Mouse (Mus musculus): Measurements from ENCODE around the gene Anks1. TPM values are rescaled to one million over a fixed set of nuclear protein-coding genes. Genes with fewer than 3 reads are reported as not detected.
"Not testable (repeated sequence)": the region's sequence is repeated elsewhere in the genome, so short reads cannot be mapped to it uniquely, and the experiment has no call there.

Anks1 gene
- polyA plus RNA-seq, 1 experiment = 28.9 TPM

DNA sequence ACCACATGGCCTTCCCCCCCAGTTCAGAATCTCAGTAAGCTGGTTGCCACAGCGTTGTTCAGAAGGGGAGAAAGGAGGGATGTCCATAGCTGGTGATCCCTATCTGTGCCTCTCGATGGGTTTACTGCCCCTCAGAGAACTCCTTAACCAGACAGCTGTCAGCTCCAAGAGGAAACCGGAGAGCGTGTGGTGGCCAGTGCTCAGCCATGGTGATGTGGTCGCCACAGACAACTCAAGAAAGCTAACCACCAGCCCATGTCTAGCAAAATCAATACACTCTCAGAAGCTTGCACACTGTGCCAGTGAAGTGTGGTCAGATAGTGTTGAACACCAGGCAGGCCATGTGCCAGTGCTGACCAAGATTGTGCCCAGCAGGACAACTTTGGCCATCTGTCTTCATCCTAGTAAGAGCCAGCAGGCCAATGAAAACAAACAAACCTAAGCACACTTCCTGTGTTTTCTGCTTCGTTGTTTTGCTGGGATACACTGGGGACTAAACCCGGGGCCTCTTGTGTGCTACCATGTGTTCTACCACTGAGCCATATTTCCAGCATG lies 73.7 kb downstream of the Anks1 start:
- no peak for TF ChIP-seq CTCF (IDR thresholded peaks at IDR 0.05; ENCODE audit: control insufficient read depth, insufficient read depth, low read length)
- TF ChIP-seq POLR2A (IDR thresholded peaks at IDR 0.05; ENCODE audit: borderline replicate concordance, control insufficient read depth, low read depth, low read length) = no peak
- 81% methylated on average over 7 of the region's 7 CpGs for WGBS
- H3K27ac ChIP-seq (ENCODE audit: control insufficient read depth, insufficient read depth, low read depth, low read length, poor library complexity) = no peak overlapping the region

DNA sequence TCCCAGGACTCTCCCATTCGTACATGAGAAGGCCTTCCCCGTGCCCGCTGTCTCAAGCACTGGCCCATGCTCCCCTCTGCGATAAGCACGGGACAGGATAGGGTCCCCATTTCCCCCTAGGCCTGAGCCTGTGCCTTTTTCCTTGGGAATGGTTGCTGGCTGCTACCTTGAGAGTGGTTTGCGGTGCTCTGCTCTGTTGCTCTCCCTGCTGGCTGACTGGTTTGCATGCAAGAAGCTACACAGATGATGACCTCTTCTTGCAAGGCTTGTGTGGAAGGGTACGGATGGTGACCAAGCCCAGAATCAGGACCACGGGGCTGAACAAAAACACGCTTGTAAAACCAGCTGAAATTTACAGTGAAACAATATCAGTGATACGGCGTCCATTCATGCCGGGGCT lies 75.3 kb downstream of the Anks1 start:
- Histone ChIP-seq H3K4me3 (replicated peaks; ENCODE audit: control insufficient read depth, low read depth, low read length) (no peak overlapping the region), H3K4me1 (ENCODE audit: control insufficient read depth, insufficient read depth, low read length) (no peaks in the 10 kb centered on the region; the same call in 1 of the 2 replicates), H3K27ac (ENCODE audit: control insufficient read depth, insufficient read depth, low read depth, low read length, poor library complexity) (no peak overlapping the region)
- WGBS = 88% methylated on average over 12 of the region's 12 CpGs
- TF ChIP-seq CTCF (IDR thresholded peaks at IDR 0.05; ENCODE audit: control insufficient read depth, insufficient read depth, low read length) = no peak
- no peak for TF ChIP-seq POLR2A (IDR thresholded peaks at IDR 0.05; ENCODE audit: borderline replicate concordance, control insufficient read depth, low read depth, low read length)

More for the DNA sequence above, 73.7 kb downstream of the Anks1 start:
- H3K4me1 ChIP-seq (ENCODE audit: control insufficient read depth, insufficient read depth, low read length) = no peaks in the 10 kb centered on the region; the same call in 1 of the 2 replicates
- no peak overlapping the region for H3K4me3 ChIP-seq (replicated peaks; ENCODE audit: control insufficient read depth, low read depth, low read length)

DNA sequence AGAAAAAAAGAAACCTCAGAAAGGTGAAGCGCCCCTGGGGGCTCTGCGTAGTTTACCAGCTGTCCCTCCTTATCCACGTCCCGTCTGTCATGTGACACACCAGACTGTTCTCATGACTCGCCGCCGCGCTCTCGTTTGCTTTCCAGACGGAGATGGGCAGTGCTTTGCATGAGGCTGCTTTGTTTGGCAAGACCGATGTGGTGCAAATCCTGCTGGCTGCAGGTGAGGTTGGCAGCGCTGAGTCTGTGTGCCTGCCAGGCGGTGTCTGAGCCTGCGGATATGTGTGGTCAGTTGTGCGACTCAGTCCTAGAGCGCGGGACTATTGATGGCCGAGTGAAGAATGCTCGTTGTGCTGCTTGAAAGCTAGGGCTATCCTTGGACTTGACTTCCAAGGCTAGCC lies 77.0 kb downstream of the Anks1 start:
- H3K4me1 ChIP-seq (ENCODE audit: control insufficient read depth, insufficient read depth, low read length) = no peaks in the 10 kb centered on the region; the same call in 1 of the 2 replicates
- no peak for TF ChIP-seq POLR2A (IDR thresholded peaks at IDR 0.05; ENCODE audit: borderline replicate concordance, control insufficient read depth, low read depth, low read length)
- no peak for TF ChIP-seq CTCF (IDR thresholded peaks at IDR 0.05; ENCODE audit: control insufficient read depth, insufficient read depth, low read length)
- H3K27ac ChIP-seq (ENCODE audit: control insufficient read depth, insufficient read depth, low read depth, low read length, poor library complexity) = no peak overlapping the region
- no peak overlapping the region for H3K4me3 ChIP-seq (replicated peaks; ENCODE audit: control insufficient read depth, low read depth, low read length)
- WGBS = 89% methylated on average over 19 of the region's 19 CpGs

DNA sequence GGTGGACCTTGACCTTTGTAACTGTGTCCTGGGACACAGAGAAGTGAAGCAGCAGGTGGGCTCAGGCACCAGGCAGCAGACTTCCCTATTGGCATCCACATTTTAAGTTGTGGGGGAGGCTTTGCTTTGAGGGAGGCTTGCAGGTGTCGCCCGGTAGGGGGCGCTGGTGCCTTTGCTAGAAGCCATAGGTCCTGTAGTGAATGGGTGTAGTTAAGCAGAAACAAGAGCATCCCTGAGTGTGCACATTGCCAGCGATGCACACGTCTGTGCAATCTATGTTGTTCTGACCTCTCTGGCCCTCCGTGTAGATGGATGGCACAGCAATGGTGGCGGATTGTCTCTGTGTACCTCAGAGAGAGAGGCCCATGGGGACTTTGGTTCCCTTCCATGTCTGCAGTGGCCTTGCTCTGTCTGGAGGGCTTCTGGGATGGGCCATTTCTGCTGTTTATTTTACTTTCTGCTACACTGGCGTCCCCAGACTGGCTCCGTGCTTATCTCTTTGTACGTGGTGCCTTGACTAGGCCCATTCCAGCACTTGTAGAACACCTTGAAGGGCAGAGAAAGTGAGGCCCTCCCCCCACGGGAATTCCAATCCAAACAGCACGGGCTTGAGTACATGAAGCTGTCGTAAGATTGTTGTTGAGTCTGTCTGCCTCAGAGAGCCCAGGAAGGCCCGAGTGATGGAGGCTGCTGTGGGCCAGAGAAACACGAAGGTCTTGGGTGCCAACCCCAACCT lies 80.9 kb downstream of the Anks1 start:
- no peak overlapping the region for H3K27ac ChIP-seq (ENCODE audit: control insufficient read depth, insufficient read depth, low read depth, low read length, poor library complexity)
- TF ChIP-seq POLR2A (IDR thresholded peaks at IDR 0.05; ENCODE audit: borderline replicate concordance, control insufficient read depth, low read depth, low read length) = no peak
- peak; percentile 96 for TF ChIP-seq CTCF (IDR thresholded peaks at IDR 0.05; ENCODE audit: control insufficient read depth, insufficient read depth, low read length)
- 49% methylated on average over 15 of the region's 15 CpGs for WGBS
- no peaks in the 10 kb centered on the region; the same call in 1 of the 2 replicates for H3K4me1 ChIP-seq (ENCODE audit: control insufficient read depth, insufficient read depth, low read length)
- H3K4me3 ChIP-seq (replicated peaks; ENCODE audit: control insufficient read depth, low read depth, low read length) = no peak overlapping the region

DNA sequence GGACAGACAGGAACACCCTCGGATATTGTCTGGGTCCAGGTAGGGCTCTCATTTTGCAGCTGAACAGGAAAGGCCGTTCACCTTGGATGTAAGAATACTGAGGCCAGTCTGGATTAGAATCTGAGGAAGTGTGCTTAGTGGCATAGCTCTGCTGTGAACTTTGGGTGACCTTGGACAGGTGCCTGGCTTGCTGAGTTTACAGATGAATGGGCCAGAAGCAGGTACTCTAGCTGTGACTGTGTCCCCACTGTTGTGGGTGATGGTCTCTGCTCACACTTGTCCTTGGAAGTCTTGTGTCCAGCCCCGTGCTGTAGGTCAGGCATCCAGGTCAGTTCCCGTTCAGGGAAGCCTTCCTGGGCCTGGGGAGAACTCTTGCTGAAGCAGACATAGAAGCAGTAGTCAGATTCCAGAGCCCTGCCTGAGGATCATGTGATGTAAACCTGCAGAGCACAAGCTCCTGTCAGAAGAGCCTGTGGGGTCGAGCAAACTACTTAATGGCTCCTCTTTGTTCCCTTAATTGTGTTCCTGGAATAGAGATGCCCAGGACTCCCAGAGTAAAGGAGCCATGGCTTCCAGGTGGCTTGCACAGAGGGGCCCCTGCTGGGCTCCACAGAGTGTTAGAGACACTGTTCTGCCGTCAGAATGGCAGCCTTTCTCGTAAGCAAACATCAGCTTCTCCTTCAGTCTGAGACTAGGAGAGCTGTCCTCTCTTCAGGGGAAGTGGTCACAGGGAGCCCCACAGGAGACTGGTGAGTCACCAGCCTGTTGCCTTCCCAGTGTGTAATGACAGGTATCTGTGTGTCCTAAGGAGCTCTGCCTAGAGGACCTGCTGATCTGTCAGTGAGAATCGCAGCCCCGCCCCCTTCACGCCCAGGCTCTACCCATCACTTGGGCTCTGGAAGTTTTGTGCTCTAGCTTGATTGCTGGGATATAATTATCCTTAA lies 85.2 kb downstream of the Anks1 start:
- 46% methylated on average over 10 of the region's 10 CpGs for WGBS
- Histone ChIP-seq H3K4me3 (replicated peaks; ENCODE audit: control insufficient read depth, low read depth, low read length) (no peak overlapping the region), H3K4me1 (ENCODE audit: control insufficient read depth, insufficient read depth, low read length) (no peaks in the 10 kb centered on the region; the same call in 1 of the 2 replicates), H3K27ac (ENCODE audit: control insufficient read depth, insufficient read depth, low read depth, low read length, poor library complexity) (no peak overlapping the region)
- TF ChIP-seq POLR2A (IDR thresholded peaks at IDR 0.05; ENCODE audit: borderline replicate concordance, control insufficient read depth, low read depth, low read length) = no peak
- no peak for TF ChIP-seq CTCF (IDR thresholded peaks at IDR 0.05; ENCODE audit: control insufficient read depth, insufficient read depth, low read length)

DNA sequence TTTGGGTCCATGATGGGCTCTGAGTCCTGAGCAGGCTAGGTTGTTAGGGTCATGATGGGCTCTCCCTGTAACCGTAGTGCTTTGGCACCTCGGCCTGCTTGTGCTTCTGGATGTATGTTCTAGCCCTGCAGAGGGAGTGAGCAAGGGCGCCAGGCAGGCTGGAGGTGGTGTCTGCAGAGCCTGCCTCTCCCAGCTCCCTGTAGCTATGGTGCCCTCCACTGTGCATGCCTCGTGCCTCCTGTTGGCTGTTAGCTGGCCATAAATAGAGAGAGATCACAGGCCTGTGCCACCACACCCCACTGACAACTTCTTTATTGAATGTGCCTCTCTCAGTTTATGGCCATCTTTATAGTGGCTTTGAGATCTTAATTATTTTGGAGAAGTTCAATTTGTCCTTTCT lies 87.2 kb downstream of the Anks1 start:
- Histone ChIP-seq H3K4me1 (ENCODE audit: control insufficient read depth, insufficient read depth, low read length) (no peaks in the 10 kb centered on the region; the same call in 1 of the 2 replicates), H3K27ac (ENCODE audit: control insufficient read depth, insufficient read depth, low read depth, low read length, poor library complexity) (no peak overlapping the region), H3K4me3 (replicated peaks; ENCODE audit: control insufficient read depth, low read depth, low read length) (no peak overlapping the region)
- 75% methylated on average over 4 of the region's 4 CpGs for WGBS
- no peak for TF ChIP-seq CTCF (IDR thresholded peaks at IDR 0.05; ENCODE audit: control insufficient read depth, insufficient read depth, low read length)
- TF ChIP-seq POLR2A (IDR thresholded peaks at IDR 0.05; ENCODE audit: borderline replicate concordance, control insufficient read depth, low read depth, low read length) = no peak

DNA sequence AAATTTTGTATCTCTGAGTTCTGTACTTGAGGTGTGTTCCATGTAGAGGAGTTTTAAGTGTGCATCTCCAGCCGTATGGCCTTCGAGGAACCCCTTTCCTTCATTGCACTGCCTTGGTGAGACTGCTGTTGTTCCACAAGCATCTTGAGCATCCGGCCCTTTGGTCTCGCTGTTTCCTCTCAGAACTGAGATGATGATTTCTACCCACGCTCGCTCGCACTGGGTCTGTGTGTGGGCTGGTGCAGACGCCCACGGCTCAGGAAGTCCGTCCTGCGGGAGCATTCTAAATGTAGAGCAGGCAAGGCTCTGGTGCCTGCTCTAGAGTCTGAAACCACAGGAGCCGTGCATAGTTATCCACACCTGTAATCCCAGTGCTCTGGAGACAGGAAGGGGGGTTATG lies 88.1 kb downstream of the Anks1 start:
- TF ChIP-seq POLR2A (IDR thresholded peaks at IDR 0.05; ENCODE audit: borderline replicate concordance, control insufficient read depth, low read depth, low read length) = no peak
- TF ChIP-seq CTCF (IDR thresholded peaks at IDR 0.05; ENCODE audit: control insufficient read depth, insufficient read depth, low read length) = no peak
- WGBS = 40% methylated on average over 12 of the region's 12 CpGs
- H3K27ac ChIP-seq (ENCODE audit: control insufficient read depth, insufficient read depth, low read depth, low read length, poor library complexity) = no peak overlapping the region
- no peak overlapping the region for H3K4me3 ChIP-seq (replicated peaks; ENCODE audit: control insufficient read depth, low read depth, low read length)
- no peaks in the 10 kb centered on the region; the same call in 1 of the 2 replicates for H3K4me1 ChIP-seq (ENCODE audit: control insufficient read depth, insufficient read depth, low read length)

DNA sequence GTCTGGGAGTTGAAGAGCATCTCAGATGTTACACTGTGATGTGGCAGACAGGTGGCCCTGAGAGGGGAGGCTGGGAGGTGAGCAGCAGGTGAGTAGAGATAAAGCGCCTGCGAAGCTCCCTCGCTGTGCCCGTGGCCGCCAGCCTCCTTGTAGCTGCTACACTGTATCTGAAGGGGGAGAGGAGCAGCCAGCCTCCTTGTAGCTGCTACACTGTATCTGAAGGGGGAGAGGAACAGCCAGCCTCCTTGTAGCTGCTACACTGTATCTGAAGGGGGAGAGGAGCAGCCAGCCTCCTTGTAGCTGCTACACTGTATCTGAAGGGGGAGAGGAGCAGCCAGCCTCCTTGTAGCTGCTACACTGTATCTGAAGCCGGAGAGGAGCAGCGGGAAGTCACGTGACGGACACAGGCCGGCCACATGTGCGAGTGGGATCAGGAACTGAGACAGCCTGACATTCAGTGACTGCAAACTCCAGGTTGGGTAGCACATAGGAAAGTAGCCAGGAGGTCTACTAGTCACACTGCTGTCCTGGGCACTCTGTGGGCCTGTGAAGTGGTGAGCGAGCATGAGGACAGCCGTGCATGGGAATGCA lies 90.7 kb downstream of the Anks1 start:
- not testable (repeated sequence) for H3K27ac ChIP-seq (ENCODE audit: control insufficient read depth, insufficient read depth, low read depth, low read length, poor library complexity); H3K4me1 ChIP-seq (ENCODE audit: control insufficient read depth, insufficient read depth, low read length); H3K4me3 ChIP-seq (replicated peaks; ENCODE audit: control insufficient read depth, low read depth, low read length)
- WGBS = 71% methylated on average over 13 of the region's 13 CpGs
